Mouse (Mus musculus): ENCODE measurements at regions not wholly inside any gene's neighbourhood (a gene's known extent, or its start where the extent isn't known, plus 50 kb on each side); places are given as distances from the start of the nearest gene placed in this dataset.

GRCm38 (mm10) chr10:12096678-12097077, 753.5 kb downstream of the Epm2a start:
- no peak overlapping the region for H3K4me2 ChIP-seq (replicated peaks; ENCODE audit: low read depth, low read length, severe bottlenecking)
- WGBS: 85% methylated on average over 3 of the region's 3 CpGs

GRCm38 (mm10) chr10:12107001-12107418, 762.2 kb downstream of the Utrn start:
- H3K4me1 ChIP-seq (ENCODE audit: control insufficient read depth, insufficient read depth, low read length): no peaks in the 10 kb centered on the region
- H3K9me3 ChIP-seq (ENCODE audit: control insufficient read depth, low read length): no peaks in the 10 kb centered on the region
- H3K36me3 ChIP-seq (ENCODE audit: control insufficient read depth, insufficient read depth, low read length): no peaks in the 10 kb centered on the region
- no peak overlapping the region for H3K27ac ChIP-seq (replicated peaks; ENCODE audit: low read depth, low read length)
- H3K9ac ChIP-seq (ENCODE audit: low read depth, low read length, severe bottlenecking): no peak overlapping the region
- no peak for ATAC-seq (ENCODE audit: low FRiP score, low read depth)
- no peak for TF ChIP-seq POLR2A (IDR thresholded peaks at IDR 0.05; ENCODE audit: borderline replicate concordance, extremely low read depth, insufficient read depth, insufficient read length)
- peak; percentile 59 for DNase-seq (ENCODE audit: low spot score)
- H3K27me3 ChIP-seq (ENCODE audit: control insufficient read depth, insufficient read depth, low read length): no peaks in the 10 kb centered on the region
- H3K4me3 ChIP-seq (replicated peaks; ENCODE audit: low read length): no peak overlapping the region
- H3K4me2 ChIP-seq (replicated peaks; ENCODE audit: low read depth, low read length, severe bottlenecking): no peak overlapping the region

More at GRCm38 (mm10) chr10:12096678-12097077, 753.5 kb downstream of the Epm2a start:
- no peaks in the 10 kb centered on the region for H3K4me1 ChIP-seq (ENCODE audit: control insufficient read depth, insufficient read depth, low read length)
- H3K9me3 ChIP-seq (ENCODE audit: control insufficient read depth, low read length): no peaks in the 10 kb centered on the region
- ATAC-seq (ENCODE audit: low FRiP score, low read depth) (no peak), DNase-seq (ENCODE audit: low spot score) (no peak)
- H3K4me3 ChIP-seq (replicated peaks; ENCODE audit: low read length): no peak overlapping the region
- TF ChIP-seq POLR2A (IDR thresholded peaks at IDR 0.05; ENCODE audit: borderline replicate concordance, extremely low read depth, insufficient read depth, insufficient read length): no peak
- no peaks in the 10 kb centered on the region for H3K27me3 ChIP-seq (ENCODE audit: control insufficient read depth, insufficient read depth, low read length)
- no peak overlapping the region for H3K27ac ChIP-seq (replicated peaks; ENCODE audit: low read depth, low read length)
- no peak overlapping the region for H3K9ac ChIP-seq (ENCODE audit: low read depth, low read length, severe bottlenecking)
- H3K36me3 ChIP-seq (ENCODE audit: control insufficient read depth, insufficient read depth, low read length): no peaks in the 10 kb centered on the region

- no peak overlapping the region for H3K9ac ChIP-seq (ENCODE audit: low read depth, low read length, severe bottlenecking)
- no peaks in the 10 kb centered on the region for H3K36me3 ChIP-seq (ENCODE audit: control insufficient read depth, insufficient read depth, low read length)
- DNase-seq (ENCODE audit: low spot score) (no peak), ATAC-seq (ENCODE audit: low FRiP score, low read depth) (no peak)
- H3K4me3 ChIP-seq (replicated peaks; ENCODE audit: low read length): no peak overlapping the region
- no peak overlapping the region for H3K27ac ChIP-seq (replicated peaks; ENCODE audit: low read depth, low read length)
- H3K4me1 ChIP-seq (ENCODE audit: control insufficient read depth, insufficient read depth, low read length): no peaks in the 10 kb centered on the region
- whole genome bisulfite sequencing: 81% methylated on average over 1 of the region's 1 CpGs
- no peaks in the 10 kb centered on the region for H3K27me3 ChIP-seq (ENCODE audit: control insufficient read depth, insufficient read depth, low read length)
- no peak for TF ChIP-seq POLR2A (IDR thresholded peaks at IDR 0.05; ENCODE audit: borderline replicate concordance, extremely low read depth, insufficient read depth, insufficient read length)
- no peaks in the 10 kb centered on the region for H3K9me3 ChIP-seq (ENCODE audit: control insufficient read depth, low read length)
- H3K4me2 ChIP-seq (replicated peaks; ENCODE audit: low read depth, low read length, severe bottlenecking): no peak overlapping the region
Observed at GRCm38 (mm10) chr10:12111720-12112119, 757.4 kb downstream of the Utrn start.

GRCm38 (mm10) chr10:12115767-12116166, 753.4 kb downstream of the Utrn start:
- WGBS: 60% methylated on average over 3 of the region's 3 CpGs
- no peak overlapping the region for H3K4me3 ChIP-seq (replicated peaks; ENCODE audit: low read length)
- H3K36me3 ChIP-seq (ENCODE audit: control insufficient read depth, insufficient read depth, low read length): no peaks in the 10 kb centered on the region
- no peak overlapping the region for H3K27ac ChIP-seq (replicated peaks; ENCODE audit: low read depth, low read length)
- TF ChIP-seq POLR2A (IDR thresholded peaks at IDR 0.05; ENCODE audit: borderline replicate concordance, extremely low read depth, insufficient read depth, insufficient read length): no peak
- no peak overlapping the region for H3K9ac ChIP-seq (ENCODE audit: low read depth, low read length, severe bottlenecking)
- no peaks in the 10 kb centered on the region for H3K9me3 ChIP-seq (ENCODE audit: control insufficient read depth, low read length)
- no peaks in the 10 kb centered on the region for H3K4me1 ChIP-seq (ENCODE audit: control insufficient read depth, insufficient read depth, low read length)
- DNase-seq (ENCODE audit: low spot score): no peak
- no peak overlapping the region for H3K4me2 ChIP-seq (replicated peaks; ENCODE audit: low read depth, low read length, severe bottlenecking)
- no peaks in the 10 kb centered on the region for H3K27me3 ChIP-seq (ENCODE audit: control insufficient read depth, insufficient read depth, low read length)
- no peak for ATAC-seq (ENCODE audit: low FRiP score, low read depth)

- DNase-seq (ENCODE audit: low spot score): no peak
- TF ChIP-seq POLR2A (IDR thresholded peaks at IDR 0.05; ENCODE audit: borderline replicate concordance, extremely low read depth, insufficient read depth, insufficient read length): no peak
- no peaks in the 10 kb centered on the region for H3K4me1 ChIP-seq (ENCODE audit: control insufficient read depth, insufficient read depth, low read length)
- H3K9me3 ChIP-seq (ENCODE audit: control insufficient read depth, low read length): no peaks in the 10 kb centered on the region
- no peak overlapping the region for H3K27ac ChIP-seq (replicated peaks; ENCODE audit: low read depth, low read length)
- H3K4me2 ChIP-seq (replicated peaks; ENCODE audit: low read depth, low read length, severe bottlenecking): no peak overlapping the region
- ATAC-seq (ENCODE audit: low FRiP score, low read depth): no peak
- H3K9ac ChIP-seq (ENCODE audit: low read depth, low read length, severe bottlenecking): no peak overlapping the region
- H3K27me3 ChIP-seq (ENCODE audit: control insufficient read depth, insufficient read depth, low read length): no peaks in the 10 kb centered on the region
- WGBS: 66% methylated on average over 6 of the region's 6 CpGs
- no peaks in the 10 kb centered on the region for H3K36me3 ChIP-seq (ENCODE audit: control insufficient read depth, insufficient read depth, low read length)
- H3K4me3 ChIP-seq (replicated peaks; ENCODE audit: low read length): no peak overlapping the region
Observed at GRCm38 (mm10) chr10:12116662-12117303, 752.4 kb downstream of the Utrn start.
